ENCODE assay signal across 8 mouse cellular contexts in genomic region chr9:78503223-78504079, GRCm38 (mm10). TPM values are rescaled to one million over a fixed set of nuclear protein-coding genes. Genes with fewer than 3 reads are reported as not detected.
DNase-seq lines count a peak whose midpoint lies in the region; ATAC-seq and TF ChIP-seq lines count a peak whose summit lies in the region.

No protein-coding gene starts in this region.

- no peak for DNase-seq in heart, adult 2 months
- peak; percentile 63 for DNase-seq in cerebellum, adult 9-11 months
- peak; percentile 55 for DNase-seq in hindbrain, embryonic 10.5 days (ENCODE audit: low spot score)
- DNase-seq in neural tube, embryonic 11.5 days (ENCODE audit: low spot score): peak; percentile 69
- no peak for DNase-seq in spleen, postnatal 36 days (ENCODE audit: low spot score in 2 of 2)
- DNase-seq in thymus, postnatal 36 days: no peak
- DNase-seq in thymus, adult 18-20 months: no peak

- H3K27me3 ChIP-seq in heart, embryonic 12.5 days (replicated peaks): no peaks in the 10 kb centered on the region
- H3K27me3 ChIP-seq in heart, adult 2 months (ENCODE audit: control insufficient read depth, insufficient read depth, low read length): no peaks in the 10 kb centered on the region
- H3K27me3 ChIP-seq in hindbrain, embryonic 10.5 days (ENCODE audit: insufficient read depth, poor library complexity, severe bottlenecking): no peaks in the 10 kb centered on the region
- H3K27me3 ChIP-seq in neural tube, embryonic 11.5 days (ENCODE audit: control insufficient read depth, insufficient read depth, low read length): no peaks in the 10 kb centered on the region

- no peak; the same call in 1 of the 2 replicates for ATAC-seq in heart, embryonic 12.5 days (ENCODE audit: insufficient number of reproducible peaks, low FRiP score)
- peak; percentile 82 for ATAC-seq in neural tube, embryonic 11.5 days (ENCODE audit: insufficient read depth, low FRiP score, low TSS enrichment)

- no peaks in the 10 kb centered on the region for H3K9me3 ChIP-seq in heart, embryonic 12.5 days (replicated peaks)
- no peaks in the 10 kb centered on the region for H3K9me3 ChIP-seq in hindbrain, embryonic 10.5 days
- no peaks in the 10 kb centered on the region for H3K9me3 ChIP-seq in neural tube, embryonic 11.5 days (ENCODE audit: control insufficient read depth, low read length)

- H3K27ac ChIP-seq in heart, embryonic 12.5 days (ENCODE audit: poor library complexity, severe bottlenecking): no peak overlapping the region
- H3K27ac ChIP-seq in heart, adult 2 months: no peak overlapping the region
- H3K27ac ChIP-seq in hindbrain, embryonic 10.5 days: peak overlapping the region; percentile 93
- H3K27ac ChIP-seq in neural tube, embryonic 11.5 days (ENCODE audit: low read depth, low read length): peak overlapping the region; percentile 94

- no peak for TF ChIP-seq EP300 in heart, adult 2 months (IDR thresholded peaks at IDR 0.05; ENCODE audit: insufficient read depth, low read depth, low read length)

- no peak overlapping the region for H3K4me3 ChIP-seq in heart, embryonic 12.5 days
- no peak overlapping the region for H3K4me3 ChIP-seq in heart, adult 2 months
- H3K4me3 ChIP-seq in hindbrain, embryonic 10.5 days: peak overlapping the region; percentile 31
- H3K4me3 ChIP-seq in neural tube, embryonic 11.5 days (ENCODE audit: low read depth, low read length): no peak overlapping the region

- peaks cover 43% of the 10 kb centered on the region for H3K4me1 ChIP-seq in heart, embryonic 12.5 days (replicated peaks)
- no peaks in the 10 kb centered on the region; the same call in 1 of the 2 replicates for H3K4me1 ChIP-seq in heart, adult 2 months (ENCODE audit: control insufficient read depth, insufficient read depth, low read length)
- H3K4me1 ChIP-seq in hindbrain, embryonic 10.5 days (replicated peaks): peaks cover 36% of the 10 kb centered on the region
- peaks cover 8% of the 10 kb centered on the region for H3K4me1 ChIP-seq in neural tube, embryonic 11.5 days (ENCODE audit: control insufficient read depth, insufficient read depth, low read length)

- H3K9ac ChIP-seq in heart, embryonic 12.5 days: peak overlapping the region; percentile 42; the same call in 1 of the 2 replicates
- H3K9ac ChIP-seq in heart, adult 2 months (ENCODE audit: low read depth, low read length): no peak overlapping the region
- H3K9ac ChIP-seq in neural tube, embryonic 11.5 days (ENCODE audit: low read length): peak overlapping the region; percentile 54

- no peak for TF ChIP-seq CTCF in heart, adult 2 months (IDR thresholded peaks at IDR 0.05)

- no peaks in the 10 kb centered on the region for H3K79me2 ChIP-seq in heart, adult 2 months (replicated peaks; ENCODE audit: control insufficient read depth, insufficient read depth, low read length)

- no peak overlapping the region for H3K4me2 ChIP-seq in heart, embryonic 12.5 days
- H3K4me2 ChIP-seq in neural tube, embryonic 11.5 days (ENCODE audit: low read depth): peak overlapping the region; percentile 24; the same call in 1 of the 2 replicates

- H3K36me3 ChIP-seq in heart, embryonic 12.5 days: no peaks in the 10 kb centered on the region
- no peaks in the 10 kb centered on the region for H3K36me3 ChIP-seq in heart, adult 2 months (ENCODE audit: control insufficient read depth, insufficient read depth, low read length)
- H3K36me3 ChIP-seq in hindbrain, embryonic 10.5 days: no peaks in the 10 kb centered on the region
- no peaks in the 10 kb centered on the region for H3K36me3 ChIP-seq in neural tube, embryonic 11.5 days (ENCODE audit: control insufficient read depth, insufficient read depth, low read length)

- 21% methylated on average over 6 of the region's 6 CpGs for WGBS in heart, embryonic 12.5 days
- WGBS in heart, adult 2 months: 35% methylated on average over 6 of the region's 6 CpGs
- 4% methylated on average over 6 of the region's 6 CpGs for WGBS in hindbrain, embryonic 10.5 days
- 2% methylated on average over 6 of the region's 6 CpGs for WGBS in neural tube, embryonic 11.5 days

- TF ChIP-seq POLR2A in heart, adult 2 months (IDR thresholded peaks at IDR 0.05; ENCODE audit: insufficient read depth, low read depth, low read length): no peak

- intact Hi-C loops in heart, adult 2 months (cut with DNase I): no loop called here

RNA-seq across cellular contexts. Expression of gene Eef1a1, which starts 14.5 kb away (rescaled TPM):
- polyA plus RNA-seq in heart, embryonic 12.5 days (2016; fragmentation: Nextera tagmentation; extraction: Ambion mirVana): 2,772 and 2,882 TPM in 2 replicates
- total RNA-seq in heart, adult 2 months (2021): 1,000 to 10,000 TPM in 1 of 2 experiments, 100 to 1,000 TPM in 1; 970 to 1,045 TPM
- 901 and 1,346 TPM in 2 replicates for polyA plus RNA-seq in heart, adult 2 months (2012; rRNA removed)
- 3,168 and 3,706 TPM in 2 replicates for polyA plus RNA-seq in hindbrain, embryonic 10.5 days (2016; fragmentation: Nextera tagmentation; extraction: Ambion mirVana)
- polyA plus RNA-seq in neural tube, embryonic 11.5 days (2014; fragmentation: Nextera tagmentation; extraction: Ambion mirVana): 4,747 and 4,837 TPM in 2 replicates

RNA-seq across cellular contexts. Expression of gene Gm17324, which starts 54.9 kb away (rescaled TPM):
- polyA plus RNA-seq in heart, embryonic 12.5 days (2016; fragmentation: Nextera tagmentation; extraction: Ambion mirVana): 0.65 and 0.99 TPM in 2 replicates
- total RNA-seq in heart, adult 2 months (2021): not detected
- not detected in 2 replicates for polyA plus RNA-seq in heart, adult 2 months (2012; rRNA removed)
- polyA plus RNA-seq in hindbrain, embryonic 10.5 days (2016; fragmentation: Nextera tagmentation; extraction: Ambion mirVana): 0.55 and 0.68 TPM in 2 replicates
- 1.0 TPM in 1 of 2 replicates, not detected in the other for polyA plus RNA-seq in neural tube, embryonic 11.5 days (2014; fragmentation: Nextera tagmentation; extraction: Ambion mirVana)

RNA-seq across cellular contexts. Expression of gene Mto1, which starts 55.4 kb away (rescaled TPM):
- 26.8 and 28.8 TPM in 2 replicates for polyA plus RNA-seq in heart, embryonic 12.5 days (2016; fragmentation: Nextera tagmentation; extraction: Ambion mirVana)
- total RNA-seq in heart, adult 2 months (2021): 10 to 100 TPM; 22.5 to 27.6 TPM
- polyA plus RNA-seq in heart, adult 2 months (2012; rRNA removed): 15.8 and 24.9 TPM in 2 replicates
- polyA plus RNA-seq in hindbrain, embryonic 10.5 days (2016; fragmentation: Nextera tagmentation; extraction: Ambion mirVana): 22.6 and 25.1 TPM in 2 replicates
- 23.1 and 23.4 TPM in 2 replicates for polyA plus RNA-seq in neural tube, embryonic 11.5 days (2014; fragmentation: Nextera tagmentation; extraction: Ambion mirVana)

Comparison
In these comparisons a context has a peak if more than half of its experiments do, and no peak if none do; other contexts are left out.
1. H3K27ac ChIP-seq: peak in hindbrain, embryonic 10.5 days (single experiment) and neural tube, embryonic 11.5 days (single experiment); none in heart, embryonic 12.5 days (single experiment) and heart, adult 2 months (single experiment).
2. DNase-seq: peak in cerebellum, adult 9-11 months (single experiment), hindbrain, embryonic 10.5 days (single experiment) and neural tube, embryonic 11.5 days (single experiment); none in heart, adult 2 months (0 of 2), spleen, postnatal 36 days (0 of 2), thymus, postnatal 36 days (0 of 2) and thymus, adult 18-20 months (0 of 2).